Mouse (Mus musculus): ENCODE measurements at regions not wholly inside any gene's neighbourhood (a gene's known extent, or its start where the extent isn't known, plus 50 kb on each side); places are given as distances from the start of the nearest gene placed in this dataset.
"Not testable (repeated sequence)": the region's sequence is repeated elsewhere in the genome, so short reads cannot be mapped to it uniquely, and the experiment has no call there.

DNA sequence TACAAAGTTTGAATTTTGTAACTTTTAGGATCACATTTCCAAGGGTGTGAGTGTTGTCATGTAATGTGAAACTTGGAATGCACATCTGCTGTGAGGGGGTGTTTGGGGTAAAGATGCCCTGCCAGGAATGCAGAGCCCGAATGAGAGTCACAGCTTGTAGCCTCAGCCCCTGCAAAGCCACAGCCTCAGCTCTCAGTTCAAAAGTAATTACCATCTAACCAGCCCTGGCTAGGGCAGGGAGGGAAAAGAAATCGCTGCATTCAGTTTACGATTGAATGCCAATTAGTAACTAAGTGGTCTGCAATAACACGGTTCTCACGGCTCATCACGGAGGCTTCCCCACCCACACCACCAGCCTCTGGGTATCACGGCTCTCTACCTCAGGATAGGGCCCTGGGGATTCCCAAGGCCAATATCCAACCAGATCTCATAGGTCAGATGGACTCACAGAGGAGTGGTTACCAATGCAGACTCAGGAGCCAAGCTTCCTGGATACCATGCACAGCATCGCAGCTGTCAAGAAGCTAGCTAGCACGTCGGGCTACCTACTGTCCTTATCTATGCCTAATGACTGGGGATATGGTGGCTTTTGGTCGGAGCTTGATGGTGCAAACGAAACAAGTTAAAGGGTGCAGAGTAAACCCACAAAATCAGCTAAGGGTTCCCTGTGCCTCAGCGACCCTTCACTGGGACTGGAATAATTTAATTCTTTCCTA lies 275.0 kb downstream of the Setd4 start:
- Histone ChIP-seq H3K27me3 (replicated peaks; ENCODE audit: control insufficient read depth, insufficient read depth, low read length) (no peaks in the 10 kb centered on the region), H3K9me3 (ENCODE audit: control insufficient read depth, low read length) (0 out of 2 replicates have a peak, but pooled peaks cover 3% of the 10 kb centered on the region), H3K4me3 (ENCODE audit: low read depth, low read length) (no peak overlapping the region), H3K9ac (ENCODE audit: low read length) (no peak overlapping the region), H3K4me1 (replicated peaks; ENCODE audit: control insufficient read depth, insufficient read depth, low read length) (no peaks in the 10 kb centered on the region), H3K27ac (ENCODE audit: low read depth) (no peak overlapping the region), H3K4me2 (ENCODE audit: low read length) (no peak overlapping the region), H3K36me3 (ENCODE audit: control insufficient read depth, insufficient read depth, low read length) (no peaks in the 10 kb centered on the region)
- WGBS: 31% methylated on average over 13 of the region's 13 CpGs
- DNase-seq (ENCODE audit: low spot score): no peak
- no peak for ATAC-seq (replicated peaks; ENCODE audit: low FRiP score, low TSS enrichment, low read depth)

DNA sequence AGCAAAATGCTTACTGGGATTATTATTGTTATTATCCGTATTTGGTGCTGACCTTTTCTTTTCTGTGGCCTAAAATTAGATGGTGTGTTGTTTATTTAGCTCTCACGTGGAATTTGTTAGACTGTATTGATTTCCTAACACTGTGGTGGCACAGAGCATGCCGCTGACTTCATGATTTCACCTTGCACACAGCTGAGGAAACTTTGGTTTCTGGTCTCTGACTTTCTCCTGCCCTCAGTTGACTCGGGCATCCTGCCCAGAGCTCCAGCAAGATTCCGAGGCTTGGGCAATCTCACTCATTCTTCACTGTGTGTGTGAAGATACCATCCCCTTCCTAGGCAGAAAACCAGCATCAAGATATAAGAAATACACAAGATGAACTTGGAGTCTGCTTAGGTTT lies 279.0 kb downstream of the Setd4 start:
- WGBS: 82% methylated on average over 5 of the region's 5 CpGs

DNA sequence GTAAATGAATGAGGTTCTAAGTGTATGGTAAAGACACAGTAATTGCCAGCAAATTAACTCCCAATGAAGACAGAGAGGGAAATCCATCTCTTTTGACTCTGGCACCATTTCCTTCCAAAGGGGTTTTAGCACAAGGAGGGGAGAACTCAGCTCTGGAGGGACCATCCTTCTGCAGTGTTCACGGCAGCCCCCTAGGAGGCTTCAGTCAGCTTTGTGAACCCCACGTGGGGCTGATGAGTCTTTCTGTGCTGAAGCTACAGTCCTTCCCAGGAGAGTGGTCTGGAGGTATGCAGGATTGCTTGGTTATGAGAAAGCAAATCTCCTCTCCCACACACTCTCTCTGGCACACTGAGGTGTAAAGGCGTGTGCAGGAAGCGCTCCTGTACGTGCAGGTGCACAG lies 280.7 kb downstream of the Setd4 start:
- no peak for ATAC-seq (replicated peaks; ENCODE audit: low FRiP score, low TSS enrichment, low read depth)
- Histone ChIP-seq H3K4me1 (replicated peaks; ENCODE audit: control insufficient read depth, insufficient read depth, low read length) (no peaks in the 10 kb centered on the region), H3K4me2 (ENCODE audit: low read length) (no peak overlapping the region), H3K36me3 (ENCODE audit: control insufficient read depth, insufficient read depth, low read length) (no peaks in the 10 kb centered on the region), H3K9me3 (ENCODE audit: control insufficient read depth, low read length) (0 out of 2 replicates have a peak, but pooled peaks cover 3% of the 10 kb centered on the region), H3K27ac (ENCODE audit: low read depth) (no peak overlapping the region), H3K4me3 (ENCODE audit: low read depth, low read length) (no peak overlapping the region), H3K27me3 (replicated peaks; ENCODE audit: control insufficient read depth, insufficient read depth, low read length) (no peaks in the 10 kb centered on the region), H3K9ac (ENCODE audit: low read length) (no peak overlapping the region)
- no peak for DNase-seq (ENCODE audit: low spot score)
- 65% methylated on average over 5 of the region's 5 CpGs for WGBS

More for the DNA sequence above, 279.0 kb downstream of the Setd4 start:
- Histone ChIP-seq H3K4me3 (ENCODE audit: low read depth, low read length) (no peak overlapping the region), H3K9me3 (ENCODE audit: control insufficient read depth, low read length) (0 out of 2 replicates have a peak, but pooled peaks cover 3% of the 10 kb centered on the region), H3K27me3 (replicated peaks; ENCODE audit: control insufficient read depth, insufficient read depth, low read length) (no peaks in the 10 kb centered on the region), H3K36me3 (ENCODE audit: control insufficient read depth, insufficient read depth, low read length) (no peaks in the 10 kb centered on the region), H3K4me1 (replicated peaks; ENCODE audit: control insufficient read depth, insufficient read depth, low read length) (no peaks in the 10 kb centered on the region), H3K9ac (ENCODE audit: low read length) (no peak overlapping the region), H3K27ac (ENCODE audit: low read depth) (no peak overlapping the region), H3K4me2 (ENCODE audit: low read length) (no peak overlapping the region)
- ATAC-seq (replicated peaks; ENCODE audit: low FRiP score, low TSS enrichment, low read depth): no peak
- DNase-seq (ENCODE audit: low spot score): no peak

- Histone ChIP-seq H3K4me3 (ENCODE audit: low read depth, low read length) (no peak overlapping the region), H3K4me1 (replicated peaks; ENCODE audit: control insufficient read depth, insufficient read depth, low read length) (no peaks in the 10 kb centered on the region), H3K27ac (ENCODE audit: low read depth) (no peak overlapping the region), H3K4me2 (ENCODE audit: low read length) (no peak overlapping the region), H3K27me3 (replicated peaks; ENCODE audit: control insufficient read depth, insufficient read depth, low read length) (no peaks in the 10 kb centered on the region), H3K9me3 (ENCODE audit: control insufficient read depth, low read length) (0 out of 2 replicates have a peak, but pooled peaks cover 2% of the 10 kb centered on the region), H3K9ac (ENCODE audit: low read length) (no peak overlapping the region), H3K36me3 (ENCODE audit: control insufficient read depth, insufficient read depth, low read length) (no peaks in the 10 kb centered on the region)
- WGBS: 75% methylated on average over 5 of the region's 5 CpGs
- ATAC-seq (replicated peaks; ENCODE audit: low FRiP score, low TSS enrichment, low read depth) (no peak), DNase-seq (ENCODE audit: low spot score) (no peak)
These were observed 284.3 kb downstream of the Setd4 start for GRCm38 (mm10) chr16:93319581-93319980.

GRCm38 (mm10) chr16:93311644-93312043 lies 292.2 kb downstream of the Setd4 start:
- no peaks in the 10 kb centered on the region for H3K4me1 ChIP-seq (replicated peaks; ENCODE audit: control insufficient read depth, insufficient read depth, low read length)
- H3K27me3 ChIP-seq (replicated peaks; ENCODE audit: control insufficient read depth, insufficient read depth, low read length): no peaks in the 10 kb centered on the region
- H3K27ac ChIP-seq (ENCODE audit: low read depth): no peak overlapping the region
- H3K36me3 ChIP-seq (ENCODE audit: control insufficient read depth, insufficient read depth, low read length): no peaks in the 10 kb centered on the region
- no peak overlapping the region for H3K9ac ChIP-seq (ENCODE audit: low read length)
- H3K4me2 ChIP-seq (ENCODE audit: low read length): no peak overlapping the region
- DNase-seq (ENCODE audit: low spot score) (no peak), ATAC-seq (replicated peaks; ENCODE audit: low FRiP score, low TSS enrichment, low read depth) (no peak)
- H3K4me3 ChIP-seq (ENCODE audit: low read depth, low read length): no peak overlapping the region
- H3K9me3 ChIP-seq (ENCODE audit: control insufficient read depth, low read length): no peaks in the 10 kb centered on the region
- WGBS: 50% methylated on average over 12 of the region's 12 CpGs

DNA sequence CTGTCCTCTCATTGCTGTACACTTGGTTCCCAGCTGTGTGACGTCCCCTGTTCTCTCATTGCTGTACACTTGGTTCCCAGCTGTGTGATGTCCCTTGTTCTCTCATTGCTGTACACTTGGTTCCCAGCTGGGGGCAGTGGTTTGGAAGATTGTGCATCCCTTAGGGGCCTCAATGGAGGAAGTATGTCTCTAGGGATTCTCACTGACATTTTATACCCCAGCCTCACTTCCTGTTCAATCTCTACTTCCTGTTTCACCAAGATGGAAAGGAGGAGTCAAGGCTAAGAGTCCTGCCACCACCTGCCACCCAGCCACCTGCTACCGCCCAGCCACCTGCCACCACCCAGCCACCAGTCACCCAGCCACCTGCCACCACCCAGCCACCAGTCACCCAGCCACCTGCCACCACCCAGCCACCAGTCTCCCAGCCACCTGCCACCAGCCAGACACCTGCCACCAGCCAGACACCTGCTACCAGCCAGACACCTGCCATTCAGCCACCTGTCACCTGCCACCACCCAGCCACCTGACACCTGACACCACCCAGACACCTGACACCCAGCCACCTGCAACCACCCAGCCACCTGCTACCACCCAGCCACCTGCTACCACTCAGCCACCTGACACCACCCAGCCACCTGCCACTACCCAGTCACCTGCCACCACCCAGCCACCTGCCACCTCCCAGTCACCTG lies 295.1 kb downstream of the Setd4 start:
- no peaks in the 10 kb centered on the region for H3K36me3 ChIP-seq (ENCODE audit: control insufficient read depth, insufficient read depth, low read length)
- no peak overlapping the region for H3K4me2 ChIP-seq (ENCODE audit: low read length)
- H3K27me3 ChIP-seq (replicated peaks; ENCODE audit: control insufficient read depth, insufficient read depth, low read length): no peaks in the 10 kb centered on the region
- no peak overlapping the region for H3K27ac ChIP-seq (ENCODE audit: low read depth)
- H3K4me1 ChIP-seq (replicated peaks; ENCODE audit: control insufficient read depth, insufficient read depth, low read length): no peaks in the 10 kb centered on the region
- H3K9ac ChIP-seq (ENCODE audit: low read length): no peak overlapping the region
- H3K4me3 ChIP-seq (ENCODE audit: low read depth, low read length): no peak overlapping the region
- no peaks in the 10 kb centered on the region for H3K9me3 ChIP-seq (ENCODE audit: control insufficient read depth, low read length)
- 84% methylated on average over 2 of the region's 2 CpGs for WGBS
- ATAC-seq (replicated peaks; ENCODE audit: low FRiP score, low TSS enrichment, low read depth): no peak
- DNase-seq (ENCODE audit: low spot score): no peak

DNA sequence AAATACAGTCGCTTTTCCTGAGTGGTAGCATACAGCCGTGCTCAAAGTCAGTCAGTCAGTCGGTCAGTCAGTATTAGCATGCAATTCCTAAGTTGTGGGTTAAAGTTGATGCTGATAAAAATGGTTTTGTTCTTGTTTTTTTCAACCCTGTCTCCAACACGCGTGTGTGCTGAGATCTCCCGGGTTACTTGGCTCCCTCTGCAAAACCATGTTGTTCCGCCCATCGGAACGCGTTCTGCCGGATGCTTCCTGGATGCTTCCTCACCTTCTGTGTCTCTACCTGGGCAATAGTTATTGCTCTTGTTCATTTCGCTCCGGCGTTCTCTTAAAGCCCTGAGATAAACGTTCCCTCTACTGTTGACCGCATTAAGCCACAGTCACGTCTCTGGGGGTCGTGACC lies 296.9 kb downstream of the Setd4 start:
- Histone ChIP-seq H3K4me2 (ENCODE audit: low read length) (no peak overlapping the region), H3K27me3 (replicated peaks; ENCODE audit: control insufficient read depth, insufficient read depth, low read length) (no peaks in the 10 kb centered on the region), H3K36me3 (ENCODE audit: control insufficient read depth, insufficient read depth, low read length) (no peaks in the 10 kb centered on the region), H3K4me1 (replicated peaks; ENCODE audit: control insufficient read depth, insufficient read depth, low read length) (no peaks in the 10 kb centered on the region), H3K9me3 (ENCODE audit: control insufficient read depth, low read length) (no peaks in the 10 kb centered on the region), H3K9ac (ENCODE audit: low read length) (no peak overlapping the region), H3K4me3 (ENCODE audit: low read depth, low read length) (no peak overlapping the region), H3K27ac (ENCODE audit: low read depth) (no peak overlapping the region)
- WGBS: 88% methylated on average over 18 of the region's 18 CpGs
- no peak for ATAC-seq (replicated peaks; ENCODE audit: low FRiP score, low TSS enrichment, low read depth)
- no peak for DNase-seq (ENCODE audit: low spot score)

- not testable (repeated sequence) for H3K4me3 ChIP-seq (ENCODE audit: low read depth, low read length); H3K4me2 ChIP-seq (ENCODE audit: low read length); H3K9ac ChIP-seq (ENCODE audit: low read length); H3K4me1 ChIP-seq (replicated peaks; ENCODE audit: control insufficient read depth, insufficient read depth, low read length); ATAC-seq (replicated peaks; ENCODE audit: low FRiP score, low TSS enrichment, low read depth); H3K36me3 ChIP-seq (ENCODE audit: control insufficient read depth, insufficient read depth, low read length); H3K27ac ChIP-seq (ENCODE audit: low read depth); DNase-seq (ENCODE audit: low spot score); H3K27me3 ChIP-seq (replicated peaks; ENCODE audit: control insufficient read depth, insufficient read depth, low read length); H3K9me3 ChIP-seq (ENCODE audit: control insufficient read depth, low read length)
- 56% methylated on average over 7 of the region's 7 CpGs for WGBS
These were observed 297.7 kb downstream of the Setd4 start for GRCm38 (mm10) chr16:93306140-93306539.

DNA sequence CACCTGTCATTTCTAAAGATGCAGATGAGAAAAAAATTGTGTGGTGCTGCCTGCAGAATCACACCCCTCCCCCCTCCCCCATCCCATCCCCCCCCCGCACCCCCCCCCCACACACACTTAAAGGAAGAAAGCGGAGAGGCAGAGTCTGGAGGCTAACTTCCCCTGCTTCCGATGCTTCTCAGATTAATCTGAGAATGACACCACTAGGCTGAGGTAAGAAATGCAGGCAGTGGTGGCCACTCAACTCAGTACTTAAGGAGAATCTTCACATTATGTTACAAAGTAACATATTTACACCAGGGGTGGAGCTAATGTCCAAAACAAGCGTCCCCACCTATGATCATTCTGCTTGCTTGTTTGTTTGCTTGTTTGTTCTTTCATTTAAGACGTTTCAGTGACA lies 309.4 kb downstream of the Setd4 start:
- DNase-seq (ENCODE audit: low spot score): no peak
- Histone ChIP-seq H3K9ac (ENCODE audit: low read length) (no peak overlapping the region), H3K36me3 (ENCODE audit: control insufficient read depth, insufficient read depth, low read length) (no peaks in the 10 kb centered on the region), H3K4me2 (ENCODE audit: low read length) (no peak overlapping the region), H3K4me1 (replicated peaks; ENCODE audit: control insufficient read depth, insufficient read depth, low read length) (peaks cover 5% of the 10 kb centered on the region; the same call in 1 of the 2 replicates), H3K27me3 (replicated peaks; ENCODE audit: control insufficient read depth, insufficient read depth, low read length) (no peaks in the 10 kb centered on the region), H3K27ac (ENCODE audit: low read depth) (no peak overlapping the region), H3K9me3 (ENCODE audit: control insufficient read depth, low read length) (no peaks in the 10 kb centered on the region), H3K4me3 (ENCODE audit: low read depth, low read length) (no peak overlapping the region)
- WGBS: 33% methylated on average over 5 of the region's 5 CpGs
- no peak for ATAC-seq (replicated peaks; ENCODE audit: low FRiP score, low TSS enrichment, low read depth)

Data from intestine, embryonic 14.5 days (tissue).